Mouse (Mus musculus) cerebellum, adult 2 months (tissue): ENCODE data around the gene Cacna1d. TPM values are rescaled to one million over a fixed set of nuclear protein-coding genes. Genes with fewer than 3 reads are reported as not detected.

Experiments used
- DNase-seq, 2 experiments: peaks; one replicate each; pipeline ENCODE4 v3.0.0; 2021
- H3K27ac ChIP-seq: fragments of 200-500 bp; 2 replicates; pipeline ENCODE4 v1.5.1; 2012; ENCODE audit warnings: low read length, control low read depth, inconsistent platforms; ENCODE audit not compliant: insufficient read depth
- H3K27me3 ChIP-seq: fragments of 200-500 bp; 2 replicates; pipeline ENCODE4 v1.6.1; 2012; ENCODE audit warnings: inconsistent platforms, mild to moderate bottlenecking, low read length, moderate library complexity; ENCODE audit not compliant: control insufficient read depth, insufficient read depth
- H3K4me1 ChIP-seq: fragments of 200-500 bp; 2 replicates; pipeline ENCODE4 v1.6.1; 2011; ENCODE audit warnings: low read length; ENCODE audit not compliant: control insufficient read depth, insufficient read depth
- H3K4me3 ChIP-seq: fragments of 200-500 bp; replicated peaks from 2 replicates; pipeline ENCODE3; 2011; ENCODE audit warnings: mild to moderate bottlenecking, low read depth, low read length, control low read depth; ENCODE audit not compliant: insufficient read depth
- CTCF ChIP-seq: fragments of 200-500 bp; IDR thresholded peaks from 2 replicates; pipeline ENCODE4 v1.5.1; 2011; ENCODE audit warnings: low read depth, mild to moderate bottlenecking, control low read depth, low read length, moderate library complexity, borderline replicate concordance; ENCODE audit not compliant: insufficient read depth
- POLR2A ChIP-seq: fragments of 200-500 bp; IDR thresholded peaks from 2 replicates; pipeline ENCODE4 v1.6.1; 2011; ENCODE audit warnings: low read length, control low read depth, borderline replicate concordance; ENCODE audit not compliant: insufficient read depth
- WGBS: fragments of 180-500 bp; shearing (Covaris S2); methylation state at CpG from one replicate; pipeline ENCODE4 v1.1.7; 2018; 5-methylcytosine and 5-hydroxymethylcytosine counted together
- polyA plus RNA-seq: library from polyadenylated mRNA; depleted of rRNA; stranded (reverse); fragments of >200 nt; gene quantifications from 2 replicates; pipeline ENCODE4 v1.2.3, GENCODE M21; 2012; rRNA removed

The Cacna1d gene
- 35.0 and 46.0 TPM in 2 replicates for polyA plus RNA-seq

DNA sequence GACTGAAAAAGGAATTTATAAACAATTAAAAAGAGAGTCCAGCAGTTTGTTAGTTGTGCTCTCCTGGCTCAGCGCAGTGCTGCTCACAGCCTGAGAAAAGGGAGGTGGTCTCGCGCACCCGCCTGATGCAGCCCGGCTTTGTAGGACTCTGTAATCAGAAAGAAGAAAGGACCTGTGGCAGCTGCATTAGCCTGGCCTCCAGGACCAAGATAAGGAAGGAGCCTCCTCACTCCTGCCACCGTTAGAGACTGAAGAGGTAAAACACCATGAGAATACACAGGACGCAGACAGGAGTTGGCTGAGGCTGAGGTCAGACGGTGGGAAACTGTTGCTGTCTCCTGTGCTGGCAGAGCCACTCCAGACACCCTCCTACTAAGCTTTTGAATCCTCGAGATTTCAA, at the start of gene Cacna1d:
Gene Cacna1d (minus strand): TSS at position 114 of the 400 bp plus-strand sequence.
- H3K4me3 ChIP-seq, result no peak within 1 kb of the TSS

DNA sequence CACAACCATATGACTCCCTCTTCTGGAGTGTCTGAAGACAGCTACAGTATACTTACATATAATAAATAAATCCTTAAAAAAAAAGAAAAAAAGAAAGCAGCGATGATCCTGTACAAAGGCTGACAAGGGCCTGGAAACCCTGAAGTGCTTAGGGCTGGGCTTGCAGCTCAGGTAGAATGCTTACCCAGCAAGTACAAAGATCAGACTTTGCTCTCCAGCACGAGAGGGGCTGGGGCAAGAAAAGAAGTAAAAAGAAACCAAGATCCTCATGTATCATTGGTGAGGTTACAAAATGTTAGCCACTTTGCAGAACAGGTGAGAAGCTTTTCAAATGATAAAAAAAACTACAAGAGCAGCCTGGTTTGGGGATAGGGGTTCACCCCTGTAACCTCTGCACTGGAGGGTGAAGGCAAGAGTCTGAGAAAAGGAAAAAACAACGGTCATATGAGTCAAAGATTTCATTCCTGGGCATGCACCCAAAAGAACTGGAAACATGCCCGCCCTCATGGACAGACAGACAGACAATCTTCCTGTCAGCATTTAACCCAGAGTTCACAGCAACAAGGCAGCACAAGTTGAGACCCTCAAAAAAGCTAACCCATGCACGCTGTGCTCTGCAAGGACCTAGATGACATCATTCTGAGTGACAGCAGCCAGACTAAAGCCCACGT, 42.7 kb upstream of the Cacna1d start:
- Histone ChIP-seq H3K27me3 (no peaks in the 10 kb centered on the region), H3K4me1 (peaks cover 6% of the 10 kb centered on the region; the same call in 1 of the 2 replicates), H3K27ac (no peak overlapping the region), H3K4me3 (no peak overlapping the region)
- 60% methylated on average over 6 of the region's 6 CpGs for WGBS
- no peak for DNase-seq
- no peak for TF ChIP-seq POLR2A
- TF ChIP-seq CTCF, result no peak

More for the DNA sequence above, at the start of gene Cacna1d:
- DNase-seq, result no peak
- H3K27ac ChIP-seq, result no peak within 1 kb of the TSS
- 71% methylated on average over 9 of the region's 9 CpGs for WGBS
- peaks cover 4% of the 10 kb centered on the region; the same call in 1 of the 2 replicates for H3K4me1 ChIP-seq
- no peaks in the 10 kb centered on the region for H3K27me3 ChIP-seq
- TF ChIP-seq CTCF (no peak), POLR2A (no peak)

DNA sequence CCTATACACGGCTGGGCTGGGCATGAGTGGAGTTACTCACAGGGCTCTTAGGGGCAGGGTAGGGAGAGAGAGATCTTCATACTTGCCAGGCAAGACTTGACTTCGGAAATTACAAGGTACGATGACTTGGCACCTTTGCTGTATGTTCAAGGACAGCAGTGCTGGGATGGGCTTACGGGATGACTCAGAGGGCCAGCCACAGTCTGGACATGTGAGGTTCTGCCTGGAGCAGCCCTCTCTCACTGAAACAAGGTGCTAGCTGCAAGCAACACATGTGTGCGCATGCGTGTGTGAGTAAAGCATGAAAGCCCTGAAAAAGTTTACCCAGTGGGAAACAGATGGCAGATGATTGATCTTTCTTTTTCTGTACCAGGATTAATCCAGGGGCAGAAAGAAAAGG, 40.6 kb upstream of the Cacna1d start:
- WGBS, result 86% methylated on average over 6 of the region's 6 CpGs
- TF ChIP-seq CTCF, result no peak
- no peak for TF ChIP-seq POLR2A

DNA sequence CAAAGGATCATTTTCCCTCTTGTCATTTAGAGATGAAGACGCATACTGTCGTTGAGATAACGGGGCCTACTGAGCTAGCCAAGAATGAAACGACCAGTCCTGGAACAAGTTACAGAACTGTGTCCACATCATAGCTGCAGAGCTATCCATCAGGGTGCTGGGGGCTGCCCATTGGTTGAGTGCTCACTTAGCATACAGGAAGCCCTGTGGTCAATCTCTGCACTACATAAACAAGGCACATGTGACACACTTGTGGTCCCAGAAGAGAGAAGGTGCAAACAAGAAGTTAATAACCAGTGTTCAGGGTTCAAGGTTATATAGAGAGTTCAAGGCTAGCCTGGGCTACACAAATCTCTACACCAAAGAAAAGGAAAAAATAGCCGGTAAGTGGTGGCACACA, 40.2 kb upstream of the Cacna1d start:
- 83% methylated on average over 5 of the region's 5 CpGs for WGBS
- no peak overlapping the region for H3K27ac ChIP-seq
- no peak overlapping the region for H3K4me3 ChIP-seq
- no peak for TF ChIP-seq POLR2A
- no peak for TF ChIP-seq CTCF
- H3K27me3 ChIP-seq, result no peaks in the 10 kb centered on the region
- DNase-seq, result no peak
- H3K4me1 ChIP-seq, result peaks cover 6% of the 10 kb centered on the region; the same call in 1 of the 2 replicates

More for the DNA sequence above, 40.6 kb upstream of the Cacna1d start:
- no peak overlapping the region for H3K4me3 ChIP-seq
- H3K4me1 ChIP-seq, result peaks cover 6% of the 10 kb centered on the region; the same call in 1 of the 2 replicates
- H3K27ac ChIP-seq, result no peak overlapping the region
- no peak for DNase-seq
- H3K27me3 ChIP-seq, result no peaks in the 10 kb centered on the region

DNA sequence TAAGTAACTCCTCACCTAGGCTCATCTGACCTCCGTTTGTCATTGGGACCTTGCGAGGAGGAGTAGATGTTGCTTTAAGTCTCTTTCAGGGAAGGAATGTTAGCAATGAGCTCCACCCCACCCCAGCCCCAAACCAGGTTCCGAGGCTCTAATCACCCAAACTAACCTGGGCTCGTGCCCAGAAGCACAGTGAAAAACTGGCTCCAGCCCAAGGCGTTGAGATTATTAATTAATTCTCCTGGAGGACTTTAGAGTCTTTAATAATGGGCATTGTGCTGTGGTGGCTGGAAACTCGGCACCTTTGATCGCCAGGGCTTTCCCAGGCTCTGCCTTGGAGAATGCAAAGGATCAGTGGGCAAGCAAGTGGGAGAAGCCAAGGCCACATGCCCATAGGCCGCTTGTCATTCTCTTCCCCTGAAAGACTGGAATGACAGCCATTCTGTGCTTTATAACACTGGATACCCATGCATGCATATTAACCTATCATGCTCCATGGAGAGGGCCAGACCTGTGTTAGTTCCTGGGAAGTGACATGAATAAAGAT, 39.5 kb upstream of the Cacna1d start:
- Histone ChIP-seq H3K4me3 (no peak overlapping the region), H3K27me3 (no peaks in the 10 kb centered on the region), H3K4me1 (peaks cover 6% of the 10 kb centered on the region; the same call in 1 of the 2 replicates), H3K27ac (no peak overlapping the region)
- DNase-seq, result no peak
- WGBS, result 39% methylated on average over 8 of the region's 8 CpGs
- TF ChIP-seq POLR2A (no peak), CTCF (no peak)

DNA sequence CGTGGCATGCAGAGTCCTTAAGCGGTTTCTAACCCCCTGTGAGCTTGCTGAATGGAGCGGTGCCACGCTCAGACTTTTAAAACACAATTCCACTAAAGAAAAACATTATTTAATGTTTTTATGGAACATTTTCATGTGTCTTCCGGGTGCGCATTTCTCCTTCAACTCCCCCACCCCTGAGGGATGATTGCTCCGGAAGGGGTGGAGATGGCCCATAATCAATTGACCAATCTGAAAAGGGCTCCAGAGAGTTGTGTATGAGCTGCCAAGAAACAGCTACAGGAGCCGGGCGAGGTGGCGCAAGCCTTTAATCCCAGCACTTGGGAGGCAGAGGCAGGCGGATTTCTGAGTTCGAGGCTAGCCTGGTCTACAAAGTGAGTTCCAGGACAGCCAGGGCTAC, 38.2 kb upstream of the Cacna1d start:
- Histone ChIP-seq H3K4me3 (no peak overlapping the region), H3K4me1 (peaks cover 6% of the 10 kb centered on the region; the same call in 1 of the 2 replicates), H3K27me3 (no peaks in the 10 kb centered on the region), H3K27ac (no peak overlapping the region)
- TF ChIP-seq CTCF, result no peak
- DNase-seq, result no peak
- WGBS, result 88% methylated on average over 12 of the region's 12 CpGs

DNA sequence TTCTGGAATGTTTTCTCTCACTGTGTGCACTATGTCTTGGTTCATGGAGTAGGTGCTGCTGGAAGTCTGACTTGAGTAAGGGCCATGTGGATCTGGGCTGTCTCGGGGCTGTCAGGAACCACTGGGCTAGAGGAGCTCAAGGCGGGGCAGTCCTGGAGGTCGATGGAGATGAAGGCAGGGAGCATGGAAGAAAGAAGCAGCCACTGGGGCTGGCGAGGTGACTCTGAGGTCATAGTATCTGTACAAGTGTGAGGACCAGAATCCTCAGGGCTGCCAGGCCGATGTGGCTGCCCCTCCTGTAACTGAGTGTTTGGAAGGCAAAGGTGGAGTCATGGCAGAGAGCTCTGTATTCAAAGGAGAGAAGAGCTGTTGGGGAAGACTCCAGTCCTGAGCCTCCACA, 37.7 kb upstream of the Cacna1d start:
- 79% methylated on average over 5 of the region's 5 CpGs for WGBS
- no peaks in the 10 kb centered on the region for H3K27me3 ChIP-seq

DNA sequence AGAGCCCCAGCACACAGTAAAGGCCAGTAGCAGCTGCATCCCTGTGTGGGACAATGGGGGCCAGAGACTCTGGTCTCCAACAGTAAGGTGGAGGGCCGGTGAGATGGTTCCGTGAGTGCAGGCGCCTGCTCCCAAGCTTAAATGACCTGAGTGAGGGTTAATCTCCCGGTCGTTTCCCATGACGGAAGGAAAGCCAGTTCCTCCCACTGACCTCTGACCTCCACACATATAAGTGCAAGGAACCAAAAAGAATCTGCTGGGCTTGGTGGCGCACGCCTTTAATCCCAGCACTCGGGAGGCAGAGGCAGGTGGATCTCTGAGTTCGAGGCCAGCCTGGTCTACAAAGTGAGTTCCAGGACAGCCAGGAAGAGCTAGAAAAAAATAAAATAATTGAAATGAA, 37.1 kb upstream of the Cacna1d start:
- Histone ChIP-seq H3K27me3 (no peaks in the 10 kb centered on the region), H3K4me3 (no peak overlapping the region), H3K27ac (no peak overlapping the region), H3K4me1 (peaks cover 6% of the 10 kb centered on the region; the same call in 1 of the 2 replicates)
- TF ChIP-seq POLR2A, result no peak
- TF ChIP-seq CTCF, result no peak
- 90% methylated on average over 10 of the region's 10 CpGs for WGBS
- no peak for DNase-seq

More for the DNA sequence above, 37.7 kb upstream of the Cacna1d start:
- Histone ChIP-seq H3K27ac (no peak overlapping the region), H3K4me3 (no peak overlapping the region), H3K4me1 (peaks cover 6% of the 10 kb centered on the region; the same call in 1 of the 2 replicates)
- no peak for TF ChIP-seq POLR2A
- TF ChIP-seq CTCF, result no peak
- DNase-seq, result no peak
